Mouse (Mus musculus): ENCODE data around the gene Tmprss11g.

Gene Tmprss11g

DNA sequence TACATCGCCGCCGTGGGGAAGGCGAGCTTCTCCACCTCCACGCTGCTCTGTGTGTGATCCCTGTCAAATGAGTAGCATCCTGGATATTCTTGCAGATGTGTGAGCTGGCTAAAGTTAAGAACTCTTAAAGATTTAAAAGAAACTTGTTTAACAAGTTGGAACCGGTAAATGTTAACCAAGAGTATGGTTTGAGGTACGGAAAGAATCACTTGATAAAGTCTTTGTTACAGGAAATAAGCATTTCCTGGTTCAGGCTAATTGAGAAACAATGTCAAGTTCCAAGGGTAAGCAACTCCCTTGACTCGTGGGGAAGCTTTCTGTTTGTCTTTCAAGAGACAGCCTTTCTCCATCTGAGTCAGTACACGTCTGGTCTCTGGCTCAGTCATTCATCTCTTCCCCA lies at the start of gene Tmprss11g:
Gene Tmprss11g (minus strand): TSS at position 101 of the 400 bp plus-strand sequence.
- in situ Hi-C loops (cut with MboI; ENCODE audit: unreplicated experiment in 2 of 2): no loop called here

DNA sequence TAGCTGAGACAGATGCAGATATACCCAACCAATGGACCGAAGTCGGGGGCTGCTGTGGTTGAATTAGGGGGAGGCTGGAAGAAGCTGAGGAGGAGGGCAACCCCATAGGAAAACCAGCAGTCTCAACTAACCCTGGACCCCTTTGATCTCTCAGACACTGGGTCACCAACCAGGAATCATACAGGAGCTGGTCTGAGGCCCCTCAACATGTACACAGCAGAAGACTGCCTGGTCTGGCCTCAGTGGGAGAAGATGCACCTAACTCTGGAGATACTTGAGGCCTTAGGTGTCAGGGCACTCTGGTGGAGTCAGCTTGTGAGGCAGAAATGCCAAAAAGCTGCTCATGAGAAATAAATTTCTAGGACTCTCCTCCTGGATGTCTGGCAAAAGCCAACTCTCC lies 28.3 kb upstream of the Tmprss11g start:
- in situ Hi-C loops (cut with MboI; ENCODE audit: unreplicated experiment in 2 of 2): no loop called here

DNA sequence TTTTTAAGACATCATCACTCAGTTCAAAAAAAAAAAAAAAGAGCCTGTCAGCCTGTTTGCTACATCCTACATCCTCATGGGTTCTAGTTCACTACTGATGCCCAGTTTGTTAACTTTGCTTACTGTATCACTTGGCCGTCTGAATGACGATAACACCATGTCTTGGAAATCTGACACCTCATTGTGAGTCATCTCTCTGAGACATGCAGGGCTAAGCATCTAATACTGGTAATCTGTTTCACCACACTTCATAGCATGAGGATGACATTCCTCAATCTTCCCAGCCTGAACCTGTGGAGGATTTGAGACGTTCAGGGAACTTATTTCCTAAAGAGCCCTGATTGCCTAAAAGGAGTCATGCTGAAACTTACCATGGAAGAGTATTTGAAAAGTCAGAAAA lies 22.2 kb upstream of the Tmprss11g start:
- in situ Hi-C loops (cut with MboI; ENCODE audit: unreplicated experiment in 2 of 2): no loop called here

DNA sequence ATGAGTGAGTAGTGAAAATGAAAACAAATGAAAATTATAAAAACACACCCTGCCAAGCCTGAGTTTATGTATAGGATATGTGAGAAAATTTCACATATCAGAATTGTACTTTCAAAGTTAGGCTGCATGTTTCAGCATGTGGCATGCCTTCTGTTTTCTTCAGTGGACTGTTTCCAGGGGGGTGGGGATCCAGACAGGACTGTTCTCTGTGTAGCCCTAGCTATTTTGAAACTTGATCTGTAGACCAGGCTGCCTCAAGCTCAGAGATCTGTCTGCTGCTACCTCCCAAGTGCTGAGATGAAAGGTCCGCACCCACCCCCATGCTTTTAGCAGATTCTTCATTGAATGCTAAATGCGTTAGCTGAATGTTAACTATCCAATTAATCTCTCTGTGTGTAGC lies 10.3 kb upstream of the Tmprss11g start:
- in situ Hi-C loops (cut with MboI; ENCODE audit: unreplicated experiment in 2 of 2): no loop called here

DNA sequence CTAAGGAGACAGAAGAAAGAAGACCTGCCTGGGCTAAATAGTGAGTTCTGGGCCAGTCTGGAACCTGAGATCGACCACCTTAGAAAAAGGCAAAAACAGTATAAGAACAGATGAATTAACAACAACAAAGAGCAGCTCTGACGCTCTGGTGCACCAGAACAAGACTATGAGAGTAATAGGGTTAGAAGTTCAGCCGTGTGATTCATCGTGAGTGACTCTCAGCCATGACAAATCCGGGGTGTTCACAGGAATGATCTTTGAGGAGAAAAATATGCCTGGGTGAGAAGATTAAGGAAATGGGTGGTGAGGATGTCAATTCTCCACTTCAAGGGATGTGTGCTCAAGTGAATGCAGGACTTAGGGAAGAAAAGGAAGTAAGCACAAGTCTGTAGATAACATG lies 6.9 kb downstream of the Tmprss11g start:
- in situ Hi-C loops (cut with MboI; ENCODE audit: unreplicated experiment in 2 of 2): no loop called here

DNA sequence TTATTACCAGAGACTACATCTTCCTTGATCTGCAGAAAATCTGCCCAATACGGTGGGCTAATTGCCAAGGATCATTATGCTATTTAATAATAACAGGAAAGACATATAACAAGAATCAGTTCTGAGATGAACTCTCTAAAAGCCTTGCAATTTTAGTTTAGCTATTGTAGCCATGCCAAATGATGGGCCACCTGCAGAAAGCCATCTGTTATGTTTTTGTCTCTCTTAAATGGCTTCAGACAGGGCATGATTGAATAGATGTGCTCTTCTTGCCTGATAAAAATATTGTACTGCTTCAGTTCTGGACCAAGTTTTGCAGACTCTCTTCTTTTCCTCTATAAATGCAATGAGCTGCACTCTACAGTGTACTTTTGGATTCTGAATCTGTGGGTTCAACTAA lies 24.9 kb downstream of the Tmprss11g start:
- in situ Hi-C loops (cut with MboI; ENCODE audit: unreplicated experiment in 2 of 2): no loop called here

DNA sequence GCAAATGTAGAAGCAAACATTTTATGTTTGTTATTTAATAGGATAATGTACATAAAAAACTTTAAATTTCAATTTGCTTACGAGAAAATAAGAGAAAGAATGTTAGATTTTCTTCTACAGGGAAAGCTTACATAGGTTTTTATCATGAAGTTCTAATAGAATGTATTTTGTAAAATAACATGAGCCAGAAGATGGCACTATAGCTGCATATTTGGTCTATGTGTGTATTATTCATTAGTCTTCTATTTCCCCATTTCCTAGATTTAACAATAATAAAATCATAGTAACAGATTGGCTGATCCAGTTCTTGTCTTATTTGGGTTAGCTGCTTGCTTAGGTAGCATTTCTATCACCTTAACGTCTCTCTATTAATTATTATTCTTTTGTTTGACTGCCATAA lies 35.8 kb downstream of the Tmprss11g start:
- in situ Hi-C loops (cut with MboI; ENCODE audit: unreplicated experiment in 2 of 2): no loop called here

DNA sequence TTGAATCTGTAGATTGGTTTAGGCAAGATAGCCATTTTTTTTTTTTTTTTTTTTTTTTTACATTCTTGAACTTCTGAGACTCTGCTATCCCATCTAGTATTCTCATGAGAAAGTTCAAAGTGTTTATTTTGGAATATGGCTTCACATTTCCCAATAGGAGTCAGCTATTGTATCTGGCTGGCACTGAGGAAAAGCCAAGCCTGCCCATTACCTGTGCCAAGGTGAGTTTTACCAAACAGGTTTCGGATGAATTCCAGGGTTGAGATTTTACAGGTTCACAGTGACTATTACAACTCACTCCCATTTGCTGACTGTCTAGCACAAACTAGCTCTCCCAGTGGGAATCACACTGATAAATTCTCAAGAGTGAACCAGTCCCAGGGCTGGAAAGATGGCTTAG lies 36.4 kb downstream of the Tmprss11g start:
- in situ Hi-C loops (cut with MboI; ENCODE audit: unreplicated experiment in 2 of 2): no loop called here

DNA sequence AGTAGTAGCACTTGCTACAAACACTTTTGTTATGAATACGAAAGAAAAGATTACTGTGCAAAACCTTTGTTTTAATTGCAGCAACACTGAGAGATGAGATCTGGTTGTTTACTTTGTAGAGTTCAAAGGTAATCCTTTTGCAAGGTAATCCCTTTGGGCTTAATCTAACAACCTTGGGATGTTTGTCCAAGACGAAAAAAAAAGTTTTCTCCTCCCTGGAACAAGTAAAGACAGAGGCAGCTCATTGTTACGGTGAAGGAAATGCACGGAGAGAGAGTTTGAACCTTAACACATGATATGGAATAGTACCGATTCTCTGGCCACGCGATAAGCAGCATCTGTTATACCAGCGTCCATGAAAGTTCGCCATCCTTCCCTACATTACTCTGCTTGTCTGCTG lies 44.5 kb downstream of the Tmprss11g start:
- in situ Hi-C loops (cut with MboI; ENCODE audit: unreplicated experiment in 2 of 2): no loop called here

DNA sequence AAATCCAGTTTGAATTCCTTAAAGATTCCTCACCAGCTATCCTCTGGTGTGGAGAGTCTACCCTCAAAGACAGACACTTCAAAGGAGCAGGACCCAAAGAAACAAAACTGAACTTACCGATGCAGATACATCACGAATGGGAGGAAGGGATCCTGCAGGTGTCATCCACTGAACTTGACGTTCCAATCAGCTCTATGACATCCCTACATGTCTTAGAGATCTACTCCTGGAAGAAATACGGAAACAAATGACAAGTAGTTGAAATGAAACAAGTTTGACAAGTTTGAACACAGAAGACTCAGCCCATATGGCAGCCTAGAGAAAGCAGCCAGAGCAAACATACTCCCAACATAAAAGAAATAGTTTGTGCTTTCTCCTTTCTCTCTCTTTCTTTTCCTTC lies 49.5 kb downstream of the Tmprss11g start, which contains the start of gene Tmprss11a:
Gene Tmprss11a (minus strand): TSS at position 101 of the 400 bp plus-strand sequence.
- in situ Hi-C loops (cut with MboI; ENCODE audit: unreplicated experiment in 2 of 2): no loop called here

DNA sequence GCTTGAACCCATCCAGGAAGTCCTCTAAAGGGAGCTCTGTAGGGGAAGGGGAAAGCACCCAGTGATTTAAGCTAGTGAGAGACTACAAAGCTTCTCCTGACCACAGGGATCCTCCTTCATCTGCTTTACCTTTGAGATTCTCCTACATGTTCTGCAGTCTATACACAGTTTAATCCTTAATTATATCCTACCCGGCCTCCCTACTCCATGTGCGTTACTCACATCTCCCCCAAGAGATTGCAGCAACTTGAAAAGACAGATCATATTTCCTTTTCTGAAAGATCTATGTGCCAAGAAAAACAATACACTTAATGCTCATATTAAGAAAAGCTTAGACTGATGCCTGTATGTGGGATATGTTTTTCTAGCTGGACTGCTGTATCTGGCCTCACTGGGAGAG lies 79.1 kb downstream of the Tmprss11g start:
- in situ Hi-C loops (cut with MboI; ENCODE audit: unreplicated experiment in 2 of 2): loop anchor here in 1 of 2 experiments (25.0 kb wide), 1 partner anchor 1948 kb away; the partner anchor contains the start of gene Amtn

DNA sequence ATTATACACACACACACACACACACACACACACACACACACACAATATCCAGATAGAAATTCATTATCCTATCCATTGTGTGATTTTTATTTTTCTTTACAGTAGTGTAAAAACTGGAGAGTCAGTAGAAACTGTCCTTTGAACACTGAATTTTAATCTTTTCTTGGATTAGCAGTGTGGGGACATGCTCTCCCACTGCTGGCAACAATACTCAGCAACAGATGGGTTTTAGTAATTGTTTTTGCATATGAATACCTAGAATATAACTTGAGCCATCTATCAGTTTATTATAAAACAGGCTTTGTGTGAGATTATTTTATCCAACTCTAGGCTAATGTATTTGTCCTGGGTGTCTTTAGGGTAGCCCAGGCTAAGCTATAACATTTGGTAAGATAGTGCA lies 79.9 kb downstream of the Tmprss11g start:
- in situ Hi-C loops (cut with MboI; ENCODE audit: unreplicated experiment in 2 of 2): loop anchor here in 1 of 2 experiments (25.0 kb wide), 1 partner anchor 1949 kb away; the partner anchor contains the start of gene Amtn

Measured in v-Abl transformed pro-B cells (cell line).